Mouse (Mus musculus): Measurements from ENCODE around the gene Zglp1.

The Zglp1 gene

DNA sequence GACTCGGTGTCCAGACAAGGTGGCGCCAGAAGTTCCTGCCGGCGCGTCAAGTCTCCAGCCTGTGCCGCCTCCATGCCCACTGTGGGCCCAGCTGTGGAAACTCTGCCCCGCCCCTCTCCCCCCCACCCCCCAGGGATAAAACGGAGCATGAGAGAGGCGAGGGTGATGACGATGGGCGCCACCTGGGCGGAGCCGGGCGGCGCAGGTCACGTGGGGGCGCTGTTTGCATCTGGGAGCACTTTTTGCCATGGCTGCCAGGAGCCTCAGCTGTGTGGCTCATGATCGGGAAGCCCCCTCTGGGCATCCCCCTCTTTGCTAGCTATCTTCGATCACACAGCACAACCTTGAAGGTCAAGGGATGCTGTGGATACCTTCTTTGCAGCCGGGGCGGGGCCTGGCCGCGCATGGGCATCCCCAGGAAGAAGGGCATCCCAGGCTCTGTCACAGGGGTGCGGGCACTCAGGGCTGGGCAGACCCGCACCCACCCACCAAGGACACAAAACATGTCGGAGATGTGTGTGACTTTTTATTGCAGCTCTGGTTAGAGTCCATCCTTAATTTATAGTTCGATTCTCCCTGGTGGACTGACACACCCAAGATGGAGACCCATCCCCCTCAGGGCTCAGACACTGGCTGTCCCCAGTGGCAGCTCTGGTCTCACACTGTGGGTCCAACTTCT, at the start of gene Zglp1:
Zglp1 (minus strand) TSS at position 88 of the 679 bp plus-strand sequence.
- no peak for DNase-seq (ENCODE audit: low spot score in 2 of 2)

DNA sequence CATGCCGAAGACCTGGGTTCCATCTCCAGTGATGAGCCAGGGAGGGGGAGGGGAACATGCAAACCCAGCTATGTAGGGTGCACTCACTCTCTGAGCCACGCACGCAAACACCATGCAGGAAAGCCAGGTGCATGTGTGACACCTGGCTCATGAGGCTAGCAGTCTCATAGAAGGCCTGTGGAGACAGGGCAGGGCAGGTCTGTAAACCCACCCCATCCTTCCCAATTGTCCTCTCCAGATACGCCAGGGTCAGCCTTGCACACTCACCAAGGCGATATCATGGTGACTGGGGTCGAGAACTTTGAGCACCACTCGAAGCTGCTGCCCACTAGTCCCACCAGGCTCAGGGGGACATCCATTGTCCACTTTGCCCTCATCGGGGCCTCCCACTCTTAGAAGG, 48.2 kb upstream of the Zglp1 start:
- DNase-seq (ENCODE audit: low spot score in 2 of 2), result no peak

DNA sequence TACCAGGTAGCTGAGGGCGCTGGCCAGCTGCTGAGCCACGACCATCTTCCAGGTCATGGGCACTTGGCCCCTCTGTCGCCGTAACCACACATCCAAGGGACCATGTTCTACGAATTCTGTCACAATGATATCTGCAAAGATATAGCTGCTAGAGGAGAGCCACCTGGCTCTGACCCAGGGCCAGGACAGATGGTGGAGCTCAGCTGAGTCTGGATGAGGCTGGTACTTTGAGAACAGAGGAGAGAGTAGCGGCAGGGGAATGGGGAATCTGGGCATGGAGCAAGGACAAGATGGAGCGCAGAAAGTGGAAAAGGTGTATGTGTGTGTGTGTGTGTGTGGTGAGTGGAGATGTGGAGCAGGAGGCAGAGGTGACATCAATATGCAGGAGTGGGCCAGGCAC, 47.3 kb upstream of the Zglp1 start:
- DNase-seq (ENCODE audit: low spot score in 2 of 2), result no peak

DNA sequence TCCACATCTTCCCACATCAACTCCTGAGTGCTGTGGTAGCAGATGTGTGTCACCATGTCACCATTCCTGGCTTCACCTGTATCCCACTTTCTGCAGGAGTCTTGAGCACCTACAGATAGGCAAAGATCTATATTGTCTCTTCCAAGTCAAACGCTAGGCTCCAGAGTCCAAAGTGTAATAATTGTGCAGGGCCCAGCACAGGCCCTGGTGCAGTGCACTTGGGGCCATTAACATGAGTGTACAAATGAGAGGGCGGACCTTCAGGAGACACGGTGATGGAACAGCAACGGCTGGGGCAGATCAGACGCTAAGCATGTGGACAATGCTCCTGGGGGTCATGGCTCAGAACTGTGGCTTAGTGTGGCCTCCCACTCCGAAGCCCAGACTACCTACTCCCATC, 46.9 kb upstream of the Zglp1 start:
- DNase-seq (ENCODE audit: low spot score in 2 of 2), result no peak

DNA sequence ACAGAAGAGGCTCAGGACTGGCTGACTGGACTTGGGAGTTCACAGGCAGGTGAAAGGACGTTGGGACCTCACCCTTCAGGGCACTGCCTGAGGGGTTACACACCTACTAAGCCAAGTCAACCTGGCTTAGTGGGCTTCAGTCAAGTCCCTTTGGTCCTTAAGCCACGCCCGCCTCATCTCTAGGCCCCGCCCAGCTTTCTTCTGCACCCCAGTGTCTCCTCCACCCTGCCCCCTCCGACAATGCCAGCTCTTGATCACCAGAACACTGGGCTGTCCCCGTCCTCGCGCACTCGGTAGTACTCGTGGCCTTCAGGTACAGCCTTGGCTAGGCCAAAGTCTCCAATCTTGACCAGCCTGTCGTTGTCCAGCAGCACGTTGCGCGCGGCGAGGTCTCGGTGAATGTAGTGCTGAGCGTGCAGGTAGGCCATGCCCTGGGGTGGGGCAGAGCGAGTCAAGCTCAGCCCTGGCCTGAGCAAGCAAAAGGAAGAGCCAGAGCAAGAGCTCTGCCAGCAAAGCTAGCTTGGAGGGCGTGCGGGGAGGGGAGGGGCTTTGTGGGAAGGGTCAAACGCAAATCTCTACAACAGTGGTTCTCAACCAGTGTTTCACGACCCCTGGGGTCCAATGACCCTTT, 40.8 kb upstream of the Zglp1 start:
- no peak for DNase-seq (ENCODE audit: low spot score in 2 of 2)

DNA sequence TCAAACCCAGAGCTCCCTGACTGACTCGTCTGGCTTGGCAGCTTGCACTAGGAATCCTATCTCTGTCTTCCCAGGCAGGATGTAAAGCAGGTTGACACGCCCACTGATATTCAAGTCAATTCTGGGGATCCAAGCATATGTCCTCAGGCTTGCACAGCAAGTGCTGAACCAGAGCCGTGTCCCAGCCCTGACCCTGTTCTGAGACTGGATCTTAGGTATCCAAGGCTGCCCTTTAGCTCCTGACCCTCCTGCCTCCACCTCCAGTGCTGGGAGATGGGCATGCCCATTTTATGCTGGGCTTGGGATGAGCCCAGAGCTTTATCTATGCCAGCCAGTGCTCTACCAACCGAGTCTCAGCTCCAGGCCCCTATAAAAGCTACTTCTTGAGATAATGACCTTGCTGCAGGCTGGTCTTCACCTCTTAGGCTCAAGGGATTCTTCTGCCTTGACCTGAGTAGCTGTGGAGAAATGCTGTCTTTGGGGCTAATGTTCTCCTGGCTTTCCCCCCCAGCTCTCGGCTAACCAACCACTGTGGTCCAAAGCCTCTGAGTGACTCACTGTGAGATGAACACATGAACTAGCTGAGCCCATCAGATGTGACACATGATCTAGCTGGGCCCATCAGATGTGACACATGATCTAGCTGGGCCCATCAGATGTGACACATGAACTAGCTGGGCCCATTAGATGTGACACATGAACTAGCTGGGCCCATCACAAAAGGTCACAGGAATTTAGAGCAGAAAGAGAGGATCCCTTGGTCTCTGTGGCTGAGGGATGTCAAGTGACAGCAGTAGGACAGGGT, 39.1 kb upstream of the Zglp1 start:
- no peak for DNase-seq (ENCODE audit: low spot score in 2 of 2)

DNA sequence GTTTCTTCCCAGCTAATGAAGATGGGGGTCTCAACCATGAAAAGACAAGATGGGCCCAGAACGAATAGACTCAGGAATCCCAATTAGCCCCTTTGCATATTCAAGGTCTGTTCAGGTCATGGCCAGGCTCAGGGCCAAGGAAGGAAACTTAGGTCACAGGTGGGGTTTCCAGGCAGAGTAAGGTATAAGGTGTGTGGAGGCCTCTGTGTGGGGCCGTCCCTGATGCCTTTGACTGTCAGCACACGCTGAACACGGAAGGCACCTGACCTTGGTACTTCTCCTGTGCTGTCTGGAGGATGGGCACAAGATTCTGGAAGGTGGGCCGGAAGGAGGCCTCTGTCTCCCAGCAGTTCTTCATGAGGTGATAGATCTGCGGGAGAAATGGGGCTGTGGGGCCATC, 37.9 kb upstream of the Zglp1 start:
- DNase-seq (ENCODE audit: low spot score in 2 of 2), result no peak

DNA sequence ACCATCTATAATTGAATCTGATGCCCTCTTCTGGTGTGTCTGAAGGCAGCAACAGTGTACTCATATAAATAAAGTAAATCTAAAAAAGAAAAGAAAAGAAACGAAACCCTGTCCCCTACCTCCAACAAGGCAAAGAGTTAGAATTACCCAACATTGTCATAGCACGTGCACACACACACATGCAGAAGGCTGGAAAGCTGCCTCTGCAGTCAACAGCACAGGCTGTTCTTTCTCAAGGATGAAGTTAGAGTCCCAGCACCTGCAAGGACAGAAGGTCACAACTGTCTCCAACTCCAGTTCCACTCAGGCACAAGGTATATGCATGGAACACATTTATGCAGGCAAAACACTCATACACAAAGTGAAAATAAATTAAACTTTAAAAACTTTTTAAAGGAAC, 35.2 kb upstream of the Zglp1 start:
- DNase-seq (ENCODE audit: low spot score in 2 of 2), result no peak

DNA sequence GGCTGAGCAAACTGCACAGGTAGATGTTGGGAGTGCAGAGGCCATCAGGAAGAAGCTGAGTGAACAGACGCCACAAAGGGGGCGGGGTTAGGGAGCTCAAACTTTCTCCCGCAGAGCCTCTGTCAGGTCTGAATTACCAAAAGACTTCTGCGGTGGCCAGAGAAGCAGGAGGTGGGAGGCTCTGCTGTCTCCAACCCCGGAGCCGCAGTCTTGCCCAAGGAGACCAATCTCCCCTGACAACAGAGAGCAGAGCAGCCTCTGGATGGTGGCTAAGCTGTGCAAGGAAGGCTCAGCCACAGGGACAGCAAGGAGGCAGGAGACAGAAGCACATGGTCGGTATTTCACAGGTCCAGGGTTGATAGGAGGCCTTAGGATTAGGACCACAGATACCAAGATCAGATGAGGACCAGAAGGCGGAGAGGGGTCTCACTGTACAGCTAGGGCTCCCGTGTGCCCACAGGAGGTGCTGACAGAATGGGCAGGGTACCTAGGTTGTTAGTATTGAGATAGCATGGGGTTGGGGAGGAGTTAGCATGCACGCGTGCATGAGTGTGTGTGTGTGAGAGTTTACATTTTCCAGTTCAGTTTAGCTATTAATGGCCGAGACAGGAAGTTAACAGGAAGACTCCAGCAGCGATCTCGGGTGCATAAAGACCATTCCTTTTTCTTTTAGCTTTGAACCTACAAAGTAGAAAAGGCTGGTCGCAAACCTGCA, 33.7 kb upstream of the Zglp1 start:
- DNase-seq (ENCODE audit: low spot score in 2 of 2), result no peak

DNA sequence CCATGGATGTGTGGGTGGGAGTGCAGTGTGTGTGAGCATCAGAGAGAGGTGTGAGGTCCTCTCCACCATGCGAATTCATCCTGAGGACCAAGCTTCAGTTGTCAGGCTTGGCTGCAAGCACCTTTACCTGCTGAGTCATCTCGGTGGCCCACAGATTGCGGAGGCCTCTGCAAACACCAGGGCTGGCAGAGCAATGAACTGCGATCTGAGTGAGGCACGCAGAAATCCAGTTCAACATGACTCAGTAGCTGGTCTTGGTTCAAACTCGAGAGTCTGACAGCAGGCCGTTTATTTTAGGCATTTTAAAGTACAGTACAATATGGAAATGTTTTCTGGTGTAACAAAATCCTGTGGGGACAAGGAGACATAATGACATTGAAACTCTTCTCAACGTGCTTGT, 30.9 kb upstream of the Zglp1 start:
- DNase-seq (ENCODE audit: low spot score in 2 of 2), result no peak

DNA sequence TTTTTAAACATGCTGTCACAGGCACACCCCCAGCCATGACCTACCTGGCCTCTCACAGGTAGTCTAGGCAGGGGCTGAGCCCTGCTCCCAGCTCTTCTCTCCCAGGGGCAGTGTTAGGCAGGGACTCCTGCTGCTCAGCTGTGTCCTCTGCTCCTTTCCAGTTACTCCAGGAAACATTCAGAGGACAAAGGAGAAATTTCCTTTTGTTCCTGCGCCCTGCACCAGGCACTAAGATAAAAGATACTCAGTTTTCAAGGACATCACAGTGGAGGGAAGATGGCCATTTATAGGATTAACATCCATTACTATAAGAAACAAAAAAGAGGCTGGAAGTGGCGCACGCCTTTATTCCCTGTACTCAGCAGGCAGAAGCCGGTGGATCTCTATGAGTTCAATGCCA, 29.1 kb upstream of the Zglp1 start:
- DNase-seq (ENCODE audit: low spot score in 2 of 2), result no peak

DNA sequence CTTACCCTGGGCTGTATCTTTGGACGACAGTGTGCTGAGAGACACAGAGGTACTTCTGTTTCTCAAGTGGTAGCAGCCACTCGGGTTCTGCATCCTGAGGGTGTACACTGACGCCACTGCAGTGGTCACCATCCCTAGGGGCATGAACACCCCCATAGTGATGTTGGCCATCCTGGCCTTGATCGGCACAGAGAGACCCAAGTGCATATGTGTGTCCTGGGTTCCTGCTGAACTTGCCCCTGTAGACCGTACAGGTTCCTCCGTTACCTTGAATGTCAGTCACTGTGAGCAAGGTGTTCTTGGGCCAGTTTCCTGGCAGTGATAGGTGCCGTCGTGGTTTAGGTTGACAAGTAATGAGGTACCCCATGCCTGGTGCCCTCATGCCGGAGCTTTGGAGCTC, 26.5 kb upstream of the Zglp1 start:
- no peak for DNase-seq (ENCODE audit: low spot score in 2 of 2)

DNA sequence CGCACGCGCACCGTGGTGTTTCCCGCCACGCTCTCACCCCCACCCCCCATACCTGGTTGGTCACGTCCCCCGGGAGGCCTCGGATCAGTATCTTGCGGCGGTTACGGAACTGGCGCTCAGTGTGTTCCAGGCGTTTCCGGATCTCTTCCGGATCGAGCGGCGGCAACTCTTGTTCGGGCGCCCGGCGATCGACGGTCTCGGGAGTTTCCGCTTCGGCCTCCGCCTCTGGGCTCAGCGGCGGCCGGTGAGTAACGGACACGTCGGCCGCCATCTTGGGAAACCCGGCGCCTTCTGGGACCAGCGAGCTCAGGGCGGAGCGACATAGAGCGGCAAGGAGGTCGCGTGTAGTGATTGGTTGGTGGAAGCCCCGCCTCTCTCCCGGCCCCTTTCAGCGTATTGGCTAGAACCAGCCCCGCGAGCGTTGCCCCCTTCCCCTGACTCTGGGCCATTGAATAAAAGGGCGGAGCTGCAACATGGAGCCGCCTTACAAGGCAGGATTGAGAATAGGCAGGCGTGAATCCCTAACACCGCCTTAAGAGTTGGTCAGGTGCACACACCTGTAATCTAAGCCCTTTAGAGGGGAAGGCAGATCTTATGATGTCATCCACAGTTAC, 24.9 kb upstream of the Zglp1 start, which contains the start of the genes Gm38431 and Raver1:
Gm38431 (minus strand) TSS at position 291 of the 614 bp plus-strand sequence.
Raver1 (minus strand) TSS at position 302 of the 614 bp plus-strand sequence.
- peak; percentile 98 for DNase-seq (ENCODE audit: low spot score in 2 of 2)

DNA sequence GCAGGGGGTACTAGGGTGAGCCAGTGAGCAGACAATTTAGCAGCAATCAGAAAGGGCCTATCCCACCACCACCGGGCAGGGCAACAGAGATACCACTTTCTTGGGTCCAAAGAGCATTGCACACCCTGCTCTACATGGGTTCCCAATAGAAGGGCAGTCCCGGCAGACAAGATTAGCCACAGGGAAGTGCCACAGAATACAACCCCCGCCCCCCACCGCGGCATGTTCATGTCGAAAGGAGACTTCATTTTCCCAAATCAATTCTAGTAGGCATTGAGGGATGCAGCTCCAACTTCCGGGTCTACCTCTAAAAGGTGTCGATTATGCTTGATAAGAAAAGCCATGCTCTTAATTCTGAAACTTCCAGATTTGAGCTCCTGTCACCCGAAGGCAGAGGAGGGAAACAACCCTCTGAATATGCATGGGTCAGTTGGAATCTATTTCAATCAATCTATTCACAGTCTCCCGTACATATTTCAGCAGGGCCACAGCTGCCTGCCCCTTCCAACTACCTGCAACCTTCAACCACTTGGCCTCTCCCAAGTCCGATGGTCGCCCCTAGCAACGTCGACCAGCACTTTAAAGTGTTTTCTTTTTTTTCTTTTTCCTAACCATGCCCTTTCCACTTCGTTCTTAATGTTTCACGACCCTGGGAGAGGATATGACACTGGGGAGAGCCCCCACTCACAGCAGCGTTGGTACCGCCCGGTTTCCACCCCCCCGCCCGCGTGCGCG, 24.2 kb upstream of the Zglp1 start:
- no peak for DNase-seq (ENCODE audit: low spot score in 2 of 2)

DNA sequence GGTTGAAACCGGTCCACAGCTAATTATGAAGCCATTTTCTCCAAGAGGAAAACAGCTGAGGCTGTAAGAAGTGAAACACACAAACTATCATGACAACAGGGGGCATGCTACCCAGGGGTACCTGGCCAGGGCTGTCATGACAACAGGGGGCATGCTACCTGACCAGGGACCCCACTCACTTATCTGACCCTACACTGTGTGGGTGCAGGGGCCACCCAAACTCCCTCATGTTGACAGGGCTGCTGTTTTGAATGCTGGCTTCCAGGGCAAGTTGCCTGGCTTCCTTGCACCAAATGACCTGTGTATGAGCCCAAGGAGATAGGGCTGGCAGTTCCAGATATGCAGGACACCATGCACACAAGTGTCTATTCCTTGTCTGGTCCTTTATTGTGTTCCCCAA, 23.6 kb upstream of the Zglp1 start:
- DNase-seq (ENCODE audit: low spot score in 2 of 2), result no peak

DNA sequence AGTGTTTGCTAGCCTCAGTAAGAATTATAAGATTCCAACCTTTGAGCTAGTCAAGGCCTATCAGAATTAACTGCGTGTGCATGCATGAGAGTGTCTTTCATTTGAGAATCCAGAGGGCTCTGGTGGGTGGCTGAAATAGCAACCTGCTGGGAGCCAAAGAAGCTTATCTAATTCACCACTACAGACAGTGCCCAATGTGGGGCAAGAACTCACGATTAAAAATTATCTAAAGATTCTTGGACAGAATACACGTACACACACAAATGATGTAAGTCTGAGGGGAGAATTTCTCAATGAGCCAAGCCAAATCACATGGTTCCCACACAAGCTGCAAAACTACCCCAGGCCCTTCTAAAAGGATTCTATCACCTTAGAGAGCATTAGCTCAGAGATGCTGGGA, 16.4 kb upstream of the Zglp1 start:
- DNase-seq (ENCODE audit: low spot score in 2 of 2), result no peak

DNA sequence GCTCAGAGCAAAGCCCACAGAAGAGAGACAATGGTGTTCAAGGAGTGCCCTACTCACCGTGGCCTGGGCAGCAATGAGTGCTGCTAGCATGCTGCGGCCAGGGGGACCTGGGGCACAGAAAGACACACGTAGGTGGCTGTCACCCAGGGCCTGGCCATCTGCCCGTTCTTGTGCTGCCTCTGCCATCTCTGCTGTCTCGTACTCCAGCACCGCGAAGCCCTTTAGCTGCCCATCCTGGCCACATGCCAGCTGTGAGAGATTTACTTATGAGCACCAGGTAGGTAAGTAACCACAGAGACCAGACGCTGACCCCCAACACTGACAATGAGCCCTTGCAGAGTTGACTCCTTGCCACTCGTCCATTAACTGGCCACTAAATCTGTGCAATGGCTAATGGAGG, 14.2 kb upstream of the Zglp1 start:
- DNase-seq (ENCODE audit: low spot score in 2 of 2), result no peak

DNA sequence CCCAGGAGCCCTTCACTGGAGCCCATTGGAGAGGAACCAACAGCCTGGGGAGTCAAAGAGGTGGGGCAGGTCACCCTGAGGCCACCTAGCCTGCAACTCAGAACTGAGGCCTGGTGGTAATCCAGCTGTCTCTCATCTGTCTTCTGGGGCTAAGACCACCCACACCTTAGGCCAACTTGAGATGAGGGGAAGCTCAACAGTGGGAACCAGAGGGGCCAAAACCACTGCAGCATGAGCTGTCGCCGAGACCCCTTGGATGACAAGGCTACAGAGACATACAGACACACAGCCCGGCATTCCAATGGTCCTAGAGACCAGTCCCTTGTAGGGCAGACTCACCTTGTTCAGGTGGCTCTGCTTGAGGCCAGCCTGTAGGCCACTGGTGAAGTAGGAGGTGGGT, 8.7 kb upstream of the Zglp1 start:
- no peak for DNase-seq (ENCODE audit: low spot score in 2 of 2)

DNA sequence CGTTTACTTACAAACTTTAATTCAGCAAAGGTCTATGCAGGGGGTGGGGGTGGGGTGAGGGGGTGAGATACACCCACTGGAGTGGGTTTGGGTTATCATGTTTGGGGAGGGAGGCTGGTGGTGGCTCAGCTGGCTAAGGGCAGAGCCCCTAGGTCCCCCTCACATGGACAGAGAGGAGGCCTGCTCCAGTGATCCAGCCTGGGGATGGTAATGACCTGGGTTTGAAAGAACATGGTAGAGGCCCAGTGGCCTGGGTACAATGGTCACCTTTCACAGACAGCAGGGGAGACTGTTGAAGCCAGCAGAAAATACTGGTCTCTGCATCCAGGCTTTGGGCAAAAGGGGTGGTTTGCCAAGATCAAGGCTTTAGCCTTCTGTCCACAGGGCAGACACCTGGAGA, 7.3 kb upstream of the Zglp1 start:
- no peak for DNase-seq (ENCODE audit: low spot score in 2 of 2)

DNA sequence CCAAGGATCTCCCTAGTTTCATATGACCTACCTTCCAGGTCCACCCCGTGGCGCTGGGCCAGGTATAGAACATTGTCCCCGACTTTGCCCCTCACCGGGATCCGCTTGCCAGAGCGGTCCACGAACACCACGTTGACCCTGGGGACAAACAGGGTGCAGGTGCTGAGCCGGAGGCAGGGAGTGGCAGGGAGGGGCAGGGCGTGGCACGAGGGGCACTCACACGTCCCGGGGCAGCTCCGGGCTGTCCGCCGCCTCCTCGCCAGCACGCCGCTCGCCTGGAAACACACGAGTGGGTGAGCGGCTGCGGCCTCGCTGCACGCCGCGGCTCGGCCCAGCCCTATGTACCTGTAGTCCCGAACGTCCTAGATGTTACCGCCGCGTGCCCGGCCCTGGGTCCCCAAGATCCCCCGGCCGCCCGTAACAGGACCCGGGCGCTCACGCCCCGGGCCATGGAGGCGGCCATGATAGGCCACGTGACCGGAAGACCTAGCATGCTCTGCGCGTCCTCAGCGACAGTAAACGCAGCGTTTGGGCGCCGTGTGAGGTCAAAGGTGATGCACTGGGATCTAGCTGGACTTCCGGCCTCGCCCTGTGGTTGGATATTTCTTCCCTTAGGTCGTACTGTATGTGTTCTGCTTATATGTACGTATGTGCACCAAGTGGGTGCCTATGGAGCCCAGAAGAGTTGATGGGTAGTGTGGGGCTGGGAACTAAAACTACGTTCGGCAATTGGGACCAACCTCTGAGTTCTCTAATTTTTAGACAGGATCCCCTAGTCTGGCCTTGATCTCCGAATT, 6.3 kb upstream of the Zglp1 start, which contains the start of the genes Gm49373 and Fdx1l:
Gm49373 (minus strand) TSS at position 53 of the 797 bp plus-strand sequence.
Fdx1l (minus strand) TSS at position 571 of the 797 bp plus-strand sequence.
- peak; percentile 80 to 82 for DNase-seq (ENCODE audit: low spot score in 2 of 2)

All from natural killer cell, adult 2 months (primary cell).